10 mouse cellular contexts compared by ENCODE assay signal in genomic region chr2:55437977-55438376, GRCm38 (mm10). TPM values are rescaled to one million over a fixed set of nuclear protein-coding genes. Genes with fewer than 3 reads are reported as not detected.
A peak's percentile ranks its signal among the peaks of the same experiment; 100 is the strongest.
DNase-seq lines count a peak whose midpoint lies in the region; ATAC-seq lines count a peak whose summit lies in the region.
"Had no signal": no experiment of that assay in that cellular context is flagged by ENCODE, and none has a peak within 500 bp of the region (broad histone marks: within the 10 kb centered on the region; RNA-seq: fewer than 3 reads in every experiment).

No protein-coding gene starts in this region.

- no peaks in the 10 kb centered on the region for H3K36me3 ChIP-seq in kidney, embryonic 14.5 days (ENCODE audit: control insufficient read depth, insufficient read depth, low read length)
- H3K36me3 ChIP-seq in embryonic facial prominence, embryonic 10.5 days (replicated peaks), result no peaks in the 10 kb centered on the region
- H3K36me3 ChIP-seq in hindbrain, embryonic 16.5 days (ENCODE audit: control insufficient read depth, insufficient read depth, low read length), result no peaks in the 10 kb centered on the region
- no peaks in the 10 kb centered on the region for H3K36me3 ChIP-seq in neural tube, embryonic 13.5 days
- H3K36me3 ChIP-seq: G1E had no signal

- intact Hi-C loops in left cerebral cortex, postnatal 10 days (cut with DNase I), result loop anchor here (5.0 to 10.0 kb wide), 5 partner anchors 97 to 487 kb away; no protein-coding TSS in a partner anchor

- no peak overlapping the region for H3K4me2 ChIP-seq in kidney, embryonic 14.5 days (replicated peaks; ENCODE audit: low read depth, low read length)
- H3K4me2 ChIP-seq in hindbrain, embryonic 16.5 days (ENCODE audit: low read length), result peak overlapping the region; percentile 95
- peak overlapping the region; percentile 95 for H3K4me2 ChIP-seq in neural tube, embryonic 13.5 days

- DNase-seq in kidney, postnatal 25 days, result no peak
- no peak for DNase-seq in embryonic facial prominence, embryonic 10.5 days (ENCODE audit: low spot score)
- DNase-seq in T-cell, adult 2 months (ENCODE audit: low spot score), result no peak
- no peak for DNase-seq in left cerebral cortex, postnatal 10 days (ENCODE audit: extremely low spot score in 1 of 2, low spot score in 2 of 2)
- DNase-seq in thymus, postnatal 36 days, result no peak
- DNase-seq: kidney, postnatal 10 days had no signal

- H3K9ac ChIP-seq in kidney, embryonic 14.5 days (ENCODE audit: low read depth, low read length), result no peak overlapping the region
- H3K9ac ChIP-seq in hindbrain, embryonic 16.5 days (ENCODE audit: low read depth, low read length), result peak overlapping the region; percentile 79
- peak overlapping the region; percentile 74 for H3K9ac ChIP-seq in neural tube, embryonic 13.5 days

- WGBS in kidney, embryonic 14.5 days, result 0% methylated on average over 1 of the region's 1 CpGs
- 0% methylated on average over 1 of the region's 1 CpGs for WGBS in embryonic facial prominence, embryonic 10.5 days
- 8% methylated on average over 1 of the region's 1 CpGs for WGBS in hindbrain, embryonic 16.5 days
- 14% methylated on average over 1 of the region's 1 CpGs for WGBS in neural tube, embryonic 13.5 days

- peaks cover 13% of the 10 kb centered on the region for H3K4me1 ChIP-seq in kidney, embryonic 14.5 days (ENCODE audit: control insufficient read depth, insufficient read depth, low read length)
- H3K4me1 ChIP-seq in embryonic facial prominence, embryonic 10.5 days, result peaks cover 24% of the 10 kb centered on the region
- peaks cover 5% of the 10 kb centered on the region for H3K4me1 ChIP-seq in hindbrain, embryonic 16.5 days (ENCODE audit: control insufficient read depth, insufficient read depth, low read depth, low read length)
- peaks cover 35% of the 10 kb centered on the region for H3K4me1 ChIP-seq in neural tube, embryonic 13.5 days (replicated peaks)

- no peak overlapping the region for H3K27ac ChIP-seq in kidney, embryonic 14.5 days (ENCODE audit: low read depth, low read length)
- no peak overlapping the region for H3K27ac ChIP-seq in embryonic facial prominence, embryonic 10.5 days (replicated peaks)
- H3K27ac ChIP-seq in hindbrain, embryonic 16.5 days (ENCODE audit: low read depth, low read length), result no peak overlapping the region
- H3K27ac ChIP-seq in neural tube, embryonic 13.5 days (replicated peaks), result no peak overlapping the region

- H3K4me3 ChIP-seq in kidney, embryonic 14.5 days (ENCODE audit: low read length), result peak overlapping the region; percentile 36; the same call in 1 of the 2 replicates
- peak overlapping the region; percentile 61 for H3K4me3 ChIP-seq in embryonic facial prominence, embryonic 10.5 days
- peak overlapping the region; percentile 72 for H3K4me3 ChIP-seq in hindbrain, embryonic 16.5 days (ENCODE audit: low read length)
- peak overlapping the region; percentile 60 for H3K4me3 ChIP-seq in neural tube, embryonic 13.5 days

- no peaks in the 10 kb centered on the region for H3K9me3 ChIP-seq in kidney, embryonic 14.5 days (ENCODE audit: control insufficient read depth, low read length)
- H3K9me3 ChIP-seq in embryonic facial prominence, embryonic 10.5 days, result no peaks in the 10 kb centered on the region
- H3K9me3 ChIP-seq in hindbrain, embryonic 16.5 days (ENCODE audit: control insufficient read depth, low read length), result no peaks in the 10 kb centered on the region
- no peaks in the 10 kb centered on the region for H3K9me3 ChIP-seq in neural tube, embryonic 13.5 days

- peaks cover 34% of the 10 kb centered on the region for H3K27me3 ChIP-seq in kidney, embryonic 14.5 days (ENCODE audit: control insufficient read depth, insufficient read depth, low read length)
- H3K27me3 ChIP-seq in embryonic facial prominence, embryonic 10.5 days (replicated peaks; ENCODE audit: low read depth, poor library complexity, severe bottlenecking), result peaks cover 55% of the 10 kb centered on the region
- H3K27me3 ChIP-seq in hindbrain, embryonic 16.5 days (replicated peaks; ENCODE audit: control insufficient read depth, insufficient read depth, low read length), result no peaks in the 10 kb centered on the region
- H3K27me3 ChIP-seq in neural tube, embryonic 13.5 days, result peaks cover 16% of the 10 kb centered on the region

- no peak for ATAC-seq in kidney, embryonic 14.5 days (ENCODE audit: low FRiP score, low TSS enrichment)
- no peak for ATAC-seq in hindbrain, embryonic 16.5 days
- no peak for ATAC-seq in neural tube, embryonic 13.5 days (ENCODE audit: low read depth)

RNA-seq across cellular contexts. Expression of gene Kcnj3, which starts 2.2 kb away (rescaled TPM):
- not detected in 2 replicates for polyA plus RNA-seq in kidney, embryonic 14.5 days (2014; fragmentation: Nextera tagmentation; extraction: Ambion mirVana)
- polyA plus RNA-seq in embryonic facial prominence, embryonic 10.5 days (2016; fragmentation: Nextera tagmentation; extraction: Ambion mirVana), result 0.19 and 0.21 TPM in 2 replicates
- polyA plus RNA-seq in hindbrain, embryonic 16.5 days (2015; fragmentation: Nextera tagmentation; extraction: Ambion mirVana), result 6.4 and 6.8 TPM in 2 replicates
- 2.9 and 3.1 TPM in 2 replicates for polyA plus RNA-seq in neural tube, embryonic 13.5 days (2015; fragmentation: Nextera tagmentation; extraction: Ambion mirVana)
- total RNA-seq in left cerebral cortex, postnatal 10 days (2021), result 10 to 100 TPM; 68.5 to 69.7 TPM
- polyA plus RNA-seq: G1E had no signal
